Mouse (Mus musculus) macrophage (primary cell): ENCODE results near the gene Pirb. TPM values are rescaled to one million over a fixed set of nuclear protein-coding genes. Genes with fewer than 3 reads are reported as not detected.

Experiments
- H3K27ac ChIP-seq: fragments of 350-480 bp; formaldehyde crosslinking; 2 replicates; pipeline ENCODE4 v1.9.0; 2021
- H3K36me3 ChIP-seq: fragments of 350-480 bp; formaldehyde crosslinking; 2 replicates; pipeline ENCODE4 v1.9.0; 2021; ENCODE audit errors: inconsistent target
- H3K4me3 ChIP-seq: fragments of 350-480 bp; formaldehyde crosslinking; 2 replicates; pipeline ENCODE4 v1.9.0; 2021; ENCODE audit errors: inconsistent target
- H3K79me2 ChIP-seq: fragments of 350-480 bp; formaldehyde crosslinking; 2 replicates; pipeline ENCODE4 v1.9.0; 2021; ENCODE audit errors: inconsistent target
- WGBS: methylation state at CpG from one replicate; pipeline ENCODE4 v1.1.7; 2026; ENCODE audit warnings: inconsistent platforms; ENCODE audit not compliant: missing documents; 5-methylcytosine and 5-hydroxymethylcytosine counted together
- polyA plus RNA-seq: library from polyadenylated mRNA; stranded (reverse); fragments of 250-400 nt; gene quantifications from 3 replicates; pipeline ENCODE4 v1.2.4, GENCODE M21; 2018; ENCODE audit warnings: inconsistent platforms

Pirb gene
- polyA plus RNA-seq, 1 experiment from 2014 or later = 667 TPM

DNA sequence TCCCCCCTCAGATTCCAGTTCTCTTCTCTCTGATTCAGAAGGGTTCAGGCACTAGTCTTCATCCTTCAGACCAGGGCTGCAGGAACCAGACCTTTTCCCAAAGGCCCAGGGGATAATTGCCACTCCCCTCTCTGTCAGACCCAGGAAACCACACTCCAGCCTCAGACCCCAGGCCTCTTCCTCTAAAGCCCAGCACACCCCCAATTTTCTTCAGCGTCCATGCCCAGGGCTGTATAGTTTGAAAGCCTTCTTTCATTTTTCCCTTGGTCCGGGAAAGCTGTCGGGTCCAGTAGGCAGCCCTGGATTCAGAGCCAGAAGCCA, 45.0 kb downstream of the Pirb start:
- Histone ChIP-seq H3K36me3 (no peaks in the 10 kb centered on the region), H3K4me3 (no peak overlapping the region), H3K79me2 (no peaks in the 10 kb centered on the region), H3K27ac (no peak overlapping the region)
- WGBS = 73% methylated on average over 3 of the region's 3 CpGs

DNA sequence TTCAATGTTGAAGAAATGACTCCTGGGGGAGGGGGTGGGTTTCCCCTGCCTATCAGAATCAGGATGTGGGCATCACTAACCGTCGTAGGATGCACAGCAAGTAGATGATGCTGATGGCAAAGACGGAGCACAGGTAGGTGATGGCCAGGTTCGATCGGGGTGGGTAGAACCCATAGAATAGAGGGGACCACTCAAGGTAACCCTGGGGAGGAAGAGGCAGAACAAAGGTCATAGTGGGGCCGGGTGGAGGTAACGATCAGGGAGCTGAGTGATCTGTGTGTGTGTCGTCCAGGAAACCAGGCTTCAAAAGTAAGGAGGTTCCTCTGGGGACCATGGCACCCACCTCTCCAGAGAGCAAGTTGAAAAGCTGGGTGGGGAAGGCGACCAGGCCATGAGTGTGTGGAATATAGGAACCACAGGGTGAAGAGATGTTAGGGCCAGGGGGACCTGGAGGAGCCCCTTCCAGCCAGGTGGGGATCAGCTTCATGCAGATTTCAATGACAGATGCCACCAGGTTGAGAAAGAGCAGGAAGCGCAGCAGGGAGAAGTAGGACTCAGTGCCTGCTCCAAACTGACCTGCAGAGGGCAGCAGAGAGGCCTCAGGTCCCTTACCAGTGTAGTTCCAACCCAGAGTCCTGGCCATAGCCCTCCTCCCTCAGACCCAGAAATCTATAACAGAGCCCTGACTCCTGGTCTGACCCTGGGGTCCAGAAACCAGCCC, 45.5 kb downstream of the Pirb start:
- no peaks in the 10 kb centered on the region for H3K36me3 ChIP-seq
- H3K79me2 ChIP-seq = no peaks in the 10 kb centered on the region
- no peak overlapping the region for H3K27ac ChIP-seq
- WGBS = 75% methylated on average over 10 of the region's 10 CpGs
- no peak overlapping the region for H3K4me3 ChIP-seq

DNA sequence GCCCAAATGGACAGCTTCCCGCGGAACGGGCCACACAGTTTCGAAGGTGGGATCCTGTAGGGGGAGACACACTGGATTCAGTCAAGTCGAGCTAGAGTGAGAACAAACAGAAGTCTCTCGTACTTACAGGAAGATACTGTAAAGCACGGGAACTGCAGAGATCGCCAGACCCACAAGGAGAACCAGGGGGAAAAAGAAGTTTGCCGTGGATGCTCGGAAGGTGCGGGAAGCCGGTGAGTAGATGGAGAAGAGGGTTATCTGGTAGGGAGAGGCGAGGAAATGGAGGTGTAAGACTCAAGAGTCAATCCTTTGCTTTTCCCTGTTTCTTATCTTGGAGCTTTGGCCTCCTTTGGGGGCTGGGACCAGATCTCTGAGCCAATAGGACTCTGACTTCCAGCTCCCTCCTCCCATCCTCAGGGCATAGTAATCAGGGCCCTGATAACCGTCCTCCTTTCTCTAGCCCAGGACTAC, 53.2 kb downstream of the Pirb start:
- Histone ChIP-seq H3K4me3 (no peak overlapping the region), H3K27ac (no peak overlapping the region), H3K36me3 (peaks cover 8% of the 10 kb centered on the region; the same call in 1 of the 2 replicates), H3K79me2 (peaks cover 23% of the 10 kb centered on the region)
- 44% methylated on average over 14 of the region's 14 CpGs for WGBS

DNA sequence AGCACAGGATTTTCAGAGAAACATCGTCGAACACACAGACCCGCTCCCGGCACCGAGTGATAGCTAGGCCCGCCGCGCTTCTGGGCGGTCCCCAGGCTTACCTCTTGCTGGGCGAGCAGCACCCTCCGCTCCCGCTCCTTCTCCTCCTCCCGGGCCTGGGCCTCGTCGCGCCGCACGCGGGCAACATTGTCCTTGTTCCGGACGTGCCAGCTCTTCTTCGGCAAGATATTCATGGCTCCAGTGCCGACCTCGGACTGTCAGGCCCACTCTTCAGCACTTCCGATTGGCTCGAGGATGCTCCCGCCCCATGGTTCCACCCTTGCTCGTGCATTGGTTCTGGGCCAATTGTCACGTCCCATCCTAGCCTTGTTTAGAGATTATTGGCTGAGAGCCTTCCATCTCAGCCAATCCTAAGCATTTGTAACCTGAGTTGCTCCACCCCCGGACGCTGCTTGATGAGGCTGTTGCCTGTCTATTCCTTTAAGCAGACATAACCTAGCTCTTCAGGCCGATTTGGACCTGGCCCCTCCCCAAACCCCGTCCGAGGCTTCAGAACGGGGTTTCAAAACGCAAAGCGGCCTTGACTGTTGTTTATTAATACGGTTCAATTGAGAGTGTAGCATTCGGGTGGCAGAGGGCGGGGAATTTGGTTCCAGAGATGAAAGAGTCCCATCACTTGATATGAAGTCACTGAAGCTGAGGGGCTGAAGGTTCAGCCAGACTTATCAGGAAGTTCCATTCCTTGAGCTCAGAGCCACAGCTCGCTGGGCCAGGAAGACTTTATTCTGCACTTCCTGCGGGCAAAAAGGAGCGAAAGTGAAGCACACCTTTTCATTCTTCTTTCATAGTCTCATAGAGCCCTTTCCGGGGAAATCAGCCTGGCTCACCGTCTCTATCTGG, 54.7 kb downstream of the Pirb start, which contains the start of gene Leng1:
Leng1 (minus strand) TSS at position 626 of the 900 bp plus-strand sequence.
- peaks cover 23% of the 10 kb centered on the region for H3K79me2 ChIP-seq
- 3% methylated on average over 45 of the region's 45 CpGs for WGBS
- H3K27ac ChIP-seq = peak within 1 kb of the TSS; percentile 65
- H3K4me3 ChIP-seq = peak within 1 kb of the TSS; percentile 79
- H3K36me3 ChIP-seq = peaks cover 21% of the 10 kb centered on the region; the same call in 1 of the 2 replicates

DNA sequence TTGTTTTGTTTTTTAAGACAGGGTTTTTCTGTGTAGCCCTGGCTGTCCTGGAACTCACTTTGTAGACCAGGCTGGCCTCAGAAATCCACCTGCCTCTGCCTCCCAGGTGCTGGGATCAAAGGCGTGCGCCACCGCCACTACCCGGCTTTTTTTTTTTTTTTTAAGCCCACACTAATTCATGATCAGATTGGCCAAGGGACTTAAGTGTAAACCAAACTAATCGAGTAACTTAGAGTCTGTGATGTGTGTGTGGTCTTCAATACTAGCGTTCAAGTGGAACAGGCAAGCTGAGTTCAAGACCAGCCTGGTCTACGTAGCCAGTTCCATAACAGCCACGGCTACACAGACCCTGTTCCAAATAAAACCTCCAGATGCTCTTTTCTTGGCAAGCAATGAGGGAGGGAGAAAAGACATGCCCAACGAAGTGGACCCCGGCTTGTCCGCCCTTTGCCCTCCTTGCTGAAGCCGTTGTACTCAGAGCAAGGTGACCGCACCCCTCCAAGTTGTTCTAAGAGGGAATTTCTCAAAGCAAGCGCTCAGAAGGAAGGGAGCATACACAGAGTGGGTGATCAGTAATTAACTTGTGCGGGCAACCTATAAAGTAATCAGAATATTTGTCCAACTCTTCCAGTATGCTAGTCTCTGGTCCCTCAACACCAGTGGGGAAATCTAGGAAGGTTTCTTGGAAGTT, 55.5 kb downstream of the Pirb start:
- peaks cover 23% of the 10 kb centered on the region for H3K79me2 ChIP-seq
- peak overlapping the region; percentile 53 for H3K27ac ChIP-seq
- peaks cover 29% of the 10 kb centered on the region for H3K36me3 ChIP-seq
- 29% methylated on average over 15 of the region's 15 CpGs for WGBS
- peak overlapping the region; percentile 79 for H3K4me3 ChIP-seq

Other genes starting within 250 kb of the Pirb start
- gene Tarm1, start 217.8 kb downstream of the Pirb start, polyA plus RNA-seq = 0.34 to 0.75 TPM (median 0.42 TPM) in 3 replicates
- gene Oscar, start 104.2 kb downstream of the Pirb start, polyA plus RNA-seq = not detected in 3 replicates
- 207 to 248 TPM (median 217 TPM) in 3 replicates for gene Ndufa3, start 103.0 kb downstream of the Pirb start, polyA plus RNA-seq
- 16.1 to 19.8 TPM (median 18.6 TPM) in 3 replicates for gene Tfpt, start 90.5 kb downstream of the Pirb start, polyA plus RNA-seq
- gene Prpf31, start 90.4 kb downstream of the Pirb start, polyA plus RNA-seq = 35.3 to 71.0 TPM (median 40.2 TPM) in 3 replicates
- 28.4 to 47.4 TPM (median 36.0 TPM) in 3 replicates for gene Cnot3, start 75.1 kb downstream of the Pirb start, polyA plus RNA-seq
- 13.7 to 21.9 TPM (median 15.4 TPM) in 3 replicates for gene Leng1, start 54.6 kb downstream of the Pirb start, polyA plus RNA-seq
- gene Tmc4, start 42.8 kb downstream of the Pirb start, polyA plus RNA-seq = 0.28 to 2.0 TPM (median 0.70 TPM) in 3 replicates
- 16.8 to 42.4 TPM (median 42.3 TPM) in 3 replicates for gene Tsen34, start 27.5 kb downstream of the Pirb start, polyA plus RNA-seq
- gene Mboat7, start 26.9 kb downstream of the Pirb start, polyA plus RNA-seq = 31.1 to 42.2 TPM (median 40.9 TPM) in 3 replicates
- gene Rps9, start 16.4 kb downstream of the Pirb start, polyA plus RNA-seq = 597 to 1,790 TPM (median 1,385 TPM) in 3 replicates
- 3.2 to 7.5 TPM (median 4.7 TPM) in 3 replicates for gene Gm15448, start 105.3 kb upstream of the Pirb start, polyA plus RNA-seq
- 108 to 233 TPM (median 186 TPM) in 3 replicates for gene Pira2, start 124.7 kb upstream of the Pirb start, polyA plus RNA-seq
- 17.6 to 45.6 TPM (median 29.9 TPM) in 3 replicates for gene Gm14548, start 177.7 kb upstream of the Pirb start, polyA plus RNA-seq
- 2.9 to 7.2 TPM (median 4.7 TPM) in 3 replicates for gene Lilra6, start 195.1 kb upstream of the Pirb start, polyA plus RNA-seq